Mouse (Mus musculus): ENCODE results near the gene 4930402K13Rik.

GRCm38 (mm10) chrX:9110381-9110780 lies 6.0 kb downstream of the 4930402K13Rik start:
- TF ChIP-seq CTCF (conservative IDR thresholded peaks at IDR 0.05; ENCODE audit: low read length) = no peak
- TF ChIP-seq NANOG (IDR thresholded peaks at IDR 0.05; ENCODE audit: borderline replicate concordance, low read length) = no peak

Measured in E14TG2a.4 (cell line).